Mouse (Mus musculus) embryonic facial prominence, embryonic 14.5 days (tissue): ENCODE measurements around the gene Srr. TPM values are rescaled to one million over a fixed set of nuclear protein-coding genes. Genes with fewer than 3 reads are reported as not detected.

ENCODE experiments used
- ATAC-seq: fragments of 200-750 bp; cut with Nextera tagmentation; 2 replicates; pipeline ENCODE4 v1.8.0; 2017; ENCODE audit warnings: low read depth, moderate number of reproducible peaks, moderate TSS enrichment
- DNase-seq: peaks from one replicate; pipeline ENCODE4 v3.0.0-alpha.2; 2015; ENCODE audit warnings: low spot score
- H3K27ac ChIP-seq: fragments of 300-500 bp; sonication (generic); replicated peaks from 2 replicates; pipeline ENCODE4 v1.5.1; 2014; ENCODE audit warnings: low read depth, mild to moderate bottlenecking, low read length, moderate library complexity
- H3K27me3 ChIP-seq: fragments of 300-500 bp; sonication (generic); replicated peaks from 2 replicates; pipeline ENCODE4 v1.6.1; 2014; ENCODE audit warnings: low read length; ENCODE audit not compliant: control insufficient read depth, insufficient read depth
- H3K36me3 ChIP-seq: fragments of 300-500 bp; sonication (generic); 2 replicates; pipeline ENCODE4 v1.6.1; 2014; ENCODE audit warnings: low read length, mixed read lengths; ENCODE audit not compliant: control insufficient read depth, insufficient read depth
- H3K4me1 ChIP-seq: fragments of 300-500 bp; sonication (generic); 2 replicates; pipeline ENCODE4 v1.6.1; 2014; ENCODE audit warnings: antibody characterized with exemption, low read length; ENCODE audit not compliant: control insufficient read depth, insufficient read depth
- H3K4me2 ChIP-seq: fragments of 300-500 bp; sonication (generic); 2 replicates; pipeline ENCODE4 v1.6.1; 2014; ENCODE audit warnings: low read depth, mild to moderate bottlenecking, low read length, moderate library complexity, mixed read lengths
- H3K4me3 ChIP-seq: fragments of 300-500 bp; sonication (generic); 2 replicates; pipeline ENCODE4 v1.5.1; 2014; ENCODE audit warnings: low read depth, mild to moderate bottlenecking, low read length
- H3K9ac ChIP-seq: fragments of 300-500 bp; sonication (generic); 2 replicates; pipeline ENCODE4 v1.6.1; 2014; ENCODE audit warnings: low read depth, mild to moderate bottlenecking, low read length, moderate library complexity, mixed read lengths
- H3K9me3 ChIP-seq: fragments of 300-500 bp; sonication (generic); 2 replicates; pipeline ENCODE4 v1.6.1; 2016; ENCODE audit warnings: low read length; ENCODE audit not compliant: control insufficient read depth
- WGBS: fragments of 180-500 bp; shearing (Covaris S2); extraction: QIAGEN DNeasy Blood & Tissue Kit; methylation state at CpG from one replicate; pipeline ENCODE4 v1.1.7; 2014; 5-methylcytosine and 5-hydroxymethylcytosine counted together
- polyA plus RNA-seq: library from polyadenylated mRNA; unstranded; fragments of >200 nt; fragmentation: Nextera tagmentation; extraction: Ambion mirVana; gene quantifications from 2 replicates; pipeline ENCODE4 v1.2.1, GENCODE M21; 2014

Srr gene
- 30.4 and 36.3 TPM in 2 replicates for polyA plus RNA-seq

DNA sequence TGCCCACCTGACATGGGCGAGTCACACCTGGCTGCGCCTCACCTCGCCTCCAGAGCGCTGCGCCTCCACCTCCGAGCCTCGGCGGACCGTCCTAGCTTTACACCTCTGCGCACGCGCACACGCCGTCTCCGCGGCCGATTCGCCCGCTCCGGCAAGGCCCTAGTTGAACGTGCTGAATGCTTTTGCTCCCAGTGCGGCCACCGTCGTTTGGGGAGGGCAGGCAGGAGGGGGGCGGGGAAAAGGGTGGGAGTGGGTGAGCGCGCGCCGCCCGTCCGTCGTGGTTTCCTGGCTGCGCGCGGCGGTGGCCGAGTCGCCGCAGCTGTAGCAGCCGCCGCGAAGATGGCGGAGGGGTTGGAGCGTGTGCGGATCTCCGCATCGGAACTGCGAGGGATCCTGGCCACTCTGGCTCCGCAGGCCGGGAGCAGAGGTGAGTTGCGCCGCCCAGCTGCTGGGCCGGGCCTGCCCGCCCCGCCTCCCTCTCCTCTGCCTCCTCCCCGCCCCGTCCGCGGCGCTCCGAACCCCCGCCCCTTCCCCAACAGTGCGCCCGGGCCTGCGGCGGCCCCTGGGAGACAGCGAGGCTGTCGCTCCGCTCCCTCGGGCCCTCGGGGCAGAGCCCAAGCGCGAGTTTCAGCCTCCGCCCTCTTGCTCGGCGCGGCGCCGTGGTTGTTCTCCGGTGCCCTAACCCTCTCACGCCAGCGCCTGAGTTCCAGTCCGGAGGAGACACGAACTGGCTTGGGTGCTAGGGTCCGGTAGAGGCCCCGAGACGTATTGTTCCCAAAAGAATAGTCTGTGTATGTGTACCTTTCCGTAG lies at the start of gene Srr, which contains the start of gene Smg6:
Gene Srr (minus strand): TSS at position 372 of the 811 bp plus-strand sequence.
Gene Smg6 (plus strand): TSS at position 247 of the 811 bp plus-strand sequence.
- peak within 1 kb of the TSS; percentile 98 for H3K27ac ChIP-seq
- H3K27me3 ChIP-seq: no peaks in the 10 kb centered on the region
- peak; percentile 95 for ATAC-seq
- peaks cover 8% of the 10 kb centered on the region for H3K36me3 ChIP-seq
- WGBS: under 1% methylated on average over 37 of the region's 88 CpGs
- H3K9ac ChIP-seq: peak within 1 kb of the TSS; percentile 95
- H3K4me2 ChIP-seq: peak within 1 kb of the TSS; percentile 74
- H3K4me1 ChIP-seq: peaks cover 17% of the 10 kb centered on the region
- no peaks in the 10 kb centered on the region for H3K9me3 ChIP-seq
- peak; percentile 98 for DNase-seq
- peak within 1 kb of the TSS; percentile 99 for H3K4me3 ChIP-seq

DNA sequence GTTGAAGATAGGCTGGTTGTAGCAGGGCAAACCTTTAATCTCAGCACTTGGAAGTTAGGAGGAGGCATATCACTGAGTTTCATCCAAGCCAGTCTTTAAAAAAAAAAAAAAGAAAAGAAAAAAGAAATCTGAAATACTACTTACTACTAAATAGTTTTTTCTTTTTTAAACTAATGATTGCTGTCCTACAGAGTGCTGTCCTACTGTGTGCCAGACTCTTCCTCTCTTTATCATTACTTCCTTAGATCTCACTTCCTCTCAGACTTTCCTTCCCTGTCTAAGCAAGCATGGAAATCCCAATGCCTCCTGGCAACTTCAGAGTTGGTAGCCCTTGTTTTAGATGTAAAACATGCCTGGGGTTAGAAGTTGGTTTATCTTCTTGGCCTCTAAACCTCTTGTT lies 48.9 kb upstream of the Srr start:
- H3K4me2 ChIP-seq: no peak overlapping the region
- H3K4me1 ChIP-seq: no peaks in the 10 kb centered on the region
- no peak overlapping the region for H3K9ac ChIP-seq
- ATAC-seq (no peak), DNase-seq (no peak)
- no peaks in the 10 kb centered on the region for H3K9me3 ChIP-seq
- H3K36me3 ChIP-seq: peaks cover 4% of the 10 kb centered on the region; the same call in 1 of the 2 replicates
- H3K27me3 ChIP-seq: no peaks in the 10 kb centered on the region
- H3K27ac ChIP-seq: no peak overlapping the region
- no peak overlapping the region for H3K4me3 ChIP-seq

DNA sequence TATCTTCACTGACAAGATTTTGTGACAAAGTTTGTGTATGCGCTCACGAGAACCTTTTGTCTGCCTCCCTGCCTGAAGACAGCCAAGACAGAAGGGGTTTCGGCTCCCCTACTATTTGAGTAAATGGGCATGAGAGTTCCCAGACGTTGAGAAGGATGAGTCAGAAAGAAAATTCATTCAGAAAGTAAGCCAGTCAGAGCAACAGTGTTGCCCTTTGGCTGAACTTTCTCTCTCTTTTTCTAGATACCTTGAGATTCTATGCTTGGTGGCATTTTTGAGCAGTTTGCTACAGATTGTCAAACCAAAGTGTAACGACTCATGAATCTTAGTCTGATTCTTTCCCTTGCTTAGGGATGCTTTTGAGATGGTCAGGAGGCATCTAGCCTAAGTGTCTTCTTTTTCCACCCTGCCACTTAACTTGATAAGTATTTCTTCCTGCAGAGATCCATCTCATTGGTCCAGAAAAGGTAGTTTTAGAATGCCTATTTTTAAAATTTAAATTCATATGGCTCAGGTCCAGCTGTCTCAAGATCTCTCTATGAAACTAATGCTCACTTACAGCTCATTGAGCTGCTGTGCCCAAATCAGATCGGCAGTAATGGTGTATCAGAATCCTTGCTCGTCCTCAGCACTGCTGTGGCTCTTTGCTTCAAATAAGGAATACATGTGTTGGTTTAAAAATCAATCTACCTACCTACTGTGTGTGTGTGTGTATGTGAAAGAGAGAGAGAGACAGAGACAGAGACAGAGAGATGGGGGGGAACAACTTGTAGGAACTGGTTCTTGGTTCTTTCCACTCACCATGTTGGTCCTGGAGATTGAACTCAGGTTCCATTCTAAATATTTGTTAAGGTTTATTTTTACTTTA lies 47.8 kb upstream of the Srr start:
- Histone ChIP-seq H3K27ac (no peak overlapping the region), H3K4me2 (no peak overlapping the region), H3K27me3 (no peaks in the 10 kb centered on the region), H3K4me1 (no peaks in the 10 kb centered on the region), H3K36me3 (peaks cover 4% of the 10 kb centered on the region; the same call in 1 of the 2 replicates), H3K9me3 (no peaks in the 10 kb centered on the region), H3K9ac (no peak overlapping the region), H3K4me3 (no peak overlapping the region)
- ATAC-seq (no peak), DNase-seq (no peak)
- 79% methylated on average over 7 of the region's 7 CpGs for WGBS

DNA sequence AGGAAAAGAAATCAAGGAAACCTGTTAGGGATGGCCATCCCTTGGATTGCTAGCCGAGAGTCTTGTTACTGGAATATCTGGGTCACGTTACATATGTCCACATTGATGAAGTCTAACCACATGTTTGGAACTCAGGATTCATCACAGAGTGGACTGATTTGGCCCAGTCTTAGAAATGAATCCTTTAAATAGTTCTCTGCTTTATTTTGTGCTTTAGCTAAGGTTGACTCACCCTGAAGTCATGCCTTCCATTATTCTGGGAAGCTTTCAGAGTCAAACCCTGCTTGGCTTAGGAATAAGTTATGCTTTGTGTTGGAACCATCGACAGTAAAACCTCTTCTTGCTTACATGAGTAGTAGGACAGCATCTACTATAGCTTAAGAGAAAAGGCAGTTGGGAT lies 39.8 kb upstream of the Srr start:
- H3K36me3 ChIP-seq: no peaks in the 10 kb centered on the region; the same call in 1 of the 2 replicates
- H3K4me1 ChIP-seq: no peaks in the 10 kb centered on the region
- H3K27ac ChIP-seq: no peak overlapping the region
- no peaks in the 10 kb centered on the region for H3K9me3 ChIP-seq
- H3K4me3 ChIP-seq: no peak overlapping the region
- no peak overlapping the region for H3K9ac ChIP-seq
- no peak for ATAC-seq
- 91% methylated on average over 3 of the region's 3 CpGs for WGBS
- H3K4me2 ChIP-seq: no peak overlapping the region
- no peaks in the 10 kb centered on the region for H3K27me3 ChIP-seq
- DNase-seq: no peak

DNA sequence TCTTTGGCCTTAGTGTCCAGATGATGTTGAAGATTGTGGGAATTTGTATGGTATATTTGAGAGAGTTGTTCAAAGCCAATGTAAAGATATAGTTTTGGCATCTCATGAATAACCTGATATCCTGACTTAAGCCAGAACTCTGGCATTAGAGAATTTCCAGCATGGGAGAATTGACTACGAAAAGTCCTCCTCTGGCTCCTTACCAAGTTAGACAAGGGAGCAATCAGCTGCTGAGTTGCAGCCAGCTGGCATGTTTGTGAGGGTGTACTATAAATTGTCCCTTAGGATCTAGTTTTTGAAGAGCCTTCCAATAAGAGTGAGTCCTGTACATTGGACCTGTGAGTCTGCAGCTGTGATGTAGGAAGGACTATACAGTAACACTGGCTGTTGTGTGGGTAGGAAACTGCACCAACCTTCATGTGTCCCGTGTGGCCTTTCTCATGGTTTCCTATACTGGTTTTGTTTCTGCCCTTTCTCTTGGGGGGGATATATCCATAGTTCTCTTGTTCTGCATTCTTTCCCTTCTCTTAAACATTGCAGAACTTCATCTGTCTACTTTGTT lies 37.2 kb upstream of the Srr start:
- 0 out of 2 replicates have a peak overlapping the region, but pooled peaks have one; percentile 10 for H3K27ac ChIP-seq
- no peaks in the 10 kb centered on the region for H3K27me3 ChIP-seq
- no peak overlapping the region for H3K4me3 ChIP-seq
- DNase-seq: peak; percentile 89
- 60% methylated on average over 2 of the region's 2 CpGs for WGBS
- H3K9ac ChIP-seq: no peak overlapping the region
- H3K4me2 ChIP-seq: no peak overlapping the region
- ATAC-seq: peak; percentile 37; the same call in 1 of the 2 replicates
- H3K9me3 ChIP-seq: no peaks in the 10 kb centered on the region
- H3K4me1 ChIP-seq: no peaks in the 10 kb centered on the region
- H3K36me3 ChIP-seq: 0 out of 2 replicates have a peak, but pooled peaks cover 4% of the 10 kb centered on the region

DNA sequence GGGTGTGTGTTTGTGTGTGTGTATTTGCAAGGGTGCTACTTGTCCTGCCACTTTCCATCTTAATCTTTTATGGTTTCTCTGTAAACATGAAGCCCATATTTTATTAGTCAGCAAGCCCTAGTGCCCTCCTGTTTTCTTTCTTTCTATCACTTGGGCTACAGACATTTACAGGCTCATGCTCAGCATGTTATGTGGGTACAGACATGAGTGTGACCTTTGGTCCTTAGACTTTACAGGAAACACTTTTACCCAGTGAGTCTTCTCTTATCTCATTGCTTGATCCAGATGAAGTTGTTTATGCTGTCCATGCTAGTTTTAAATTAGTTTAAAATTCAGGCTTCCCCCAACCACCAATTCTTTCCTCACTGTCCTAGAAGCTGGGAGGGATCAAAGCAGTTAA lies 36.2 kb upstream of the Srr start:
- Histone ChIP-seq H3K4me3 (no peak overlapping the region), H3K4me1 (no peaks in the 10 kb centered on the region), H3K4me2 (no peak overlapping the region), H3K9ac (no peak overlapping the region), H3K9me3 (no peaks in the 10 kb centered on the region), H3K36me3 (0 out of 2 replicates have a peak, but pooled peaks cover 10% of the 10 kb centered on the region), H3K27ac (no peak overlapping the region), H3K27me3 (no peaks in the 10 kb centered on the region)
- DNase-seq (no peak), ATAC-seq (no peak)

DNA sequence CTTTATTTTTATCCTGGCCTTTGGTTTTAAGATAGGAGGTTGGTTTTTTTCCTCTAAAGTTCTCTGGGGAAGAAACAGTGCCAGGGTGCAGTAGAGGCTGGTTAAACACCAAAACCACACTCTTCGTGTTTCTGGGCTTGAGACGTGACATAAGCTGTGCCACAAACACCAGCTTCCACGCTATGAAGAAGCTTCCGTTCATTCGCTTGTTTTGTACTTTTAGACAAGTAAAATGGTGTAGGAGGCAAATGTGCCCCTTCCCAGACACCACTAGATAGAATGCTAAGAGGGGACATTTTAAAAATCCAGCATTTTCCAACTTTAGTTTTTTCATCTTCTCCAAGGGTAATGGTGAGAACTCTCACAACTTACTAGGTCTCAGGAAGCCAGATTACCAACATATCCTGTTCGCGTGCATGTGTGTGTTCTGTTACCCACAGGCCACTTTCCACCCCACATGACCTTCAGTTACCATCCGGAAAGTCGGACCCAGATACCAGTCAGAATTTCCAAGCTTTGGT lies 34.3 kb upstream of the Srr start:
- 91% methylated on average over 9 of the region's 9 CpGs for WGBS
- no peaks in the 10 kb centered on the region for H3K27me3 ChIP-seq
- ATAC-seq: no peak

DNA sequence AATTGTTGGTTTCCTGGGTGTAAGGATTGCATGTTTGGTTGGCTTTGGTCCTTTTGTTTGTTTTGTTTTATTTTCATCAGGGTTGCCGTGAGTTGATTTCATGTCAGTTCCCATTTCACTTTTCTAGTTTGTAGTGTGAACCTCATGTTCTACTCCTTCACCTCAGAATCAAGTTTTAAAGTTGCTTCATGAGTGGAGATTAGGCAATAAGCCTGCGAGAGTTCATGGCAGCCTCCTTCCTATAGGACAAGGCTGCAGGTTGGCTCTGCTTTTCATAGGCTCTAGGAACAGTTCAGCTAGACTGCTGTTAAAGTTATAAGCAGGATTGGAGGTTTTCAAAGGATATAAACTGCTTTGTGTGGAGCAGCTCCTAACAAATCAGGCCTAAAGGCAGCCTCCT lies 33.8 kb upstream of the Srr start:
- Histone ChIP-seq H3K4me2 (no peak overlapping the region), H3K4me1 (no peaks in the 10 kb centered on the region), H3K27me3 (no peaks in the 10 kb centered on the region), H3K9me3 (no peaks in the 10 kb centered on the region), H3K27ac (no peak overlapping the region), H3K9ac (no peak overlapping the region), H3K36me3 (0 out of 2 replicates have a peak, but pooled peaks cover 10% of the 10 kb centered on the region), H3K4me3 (no peak overlapping the region)
- DNase-seq (no peak), ATAC-seq (no peak)
- whole genome bisulfite sequencing: 83% methylated on average over 2 of the region's 2 CpGs

More for the DNA sequence above, 34.3 kb upstream of the Srr start:
- H3K4me3 ChIP-seq: no peak overlapping the region
- no peaks in the 10 kb centered on the region for H3K4me1 ChIP-seq
- no peak overlapping the region for H3K4me2 ChIP-seq
- H3K27ac ChIP-seq: no peak overlapping the region
- no peak for DNase-seq
- H3K9ac ChIP-seq: no peak overlapping the region
- H3K9me3 ChIP-seq: no peaks in the 10 kb centered on the region
- H3K36me3 ChIP-seq: 0 out of 2 replicates have a peak, but pooled peaks cover 10% of the 10 kb centered on the region
